Mouse (Mus musculus): ENCODE data around the gene Ptp4a2.

DNA sequence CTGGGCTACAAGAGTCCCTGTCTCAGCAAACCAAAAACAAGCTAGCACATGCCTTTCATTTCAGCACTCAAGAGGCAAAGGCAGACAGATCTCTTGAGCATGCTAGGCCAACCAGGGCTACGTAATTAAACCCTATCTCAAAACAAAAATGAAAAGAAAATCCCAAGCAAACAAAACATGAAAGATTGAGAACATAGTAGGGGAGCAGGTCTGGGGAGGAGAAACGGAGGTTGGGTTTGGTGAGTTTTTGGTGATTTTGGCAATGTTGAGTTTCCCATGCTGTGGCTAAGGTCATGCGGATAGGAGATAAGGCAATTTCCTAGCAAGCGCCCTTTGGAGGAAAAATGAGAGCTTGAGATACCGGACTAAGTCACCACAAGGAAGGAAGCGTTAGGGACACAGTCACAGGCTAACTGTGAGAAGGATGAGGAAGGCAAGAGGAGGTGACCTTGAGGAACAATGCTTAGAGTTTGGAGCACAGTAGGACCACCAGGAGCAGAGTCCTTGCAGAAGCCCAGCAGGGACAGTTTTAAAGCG is 18.3 kb upstream of the Ptp4a2 start:
- TF ChIP-seq CTCF (IDR thresholded peaks at IDR 0.05; ENCODE audit: low read depth) (no peak), EP300 (IDR thresholded peaks at IDR 0.05; ENCODE audit: low read depth) (no peak)
